Mouse (Mus musculus): ENCODE results near the gene Tnfaip6.

DNA sequence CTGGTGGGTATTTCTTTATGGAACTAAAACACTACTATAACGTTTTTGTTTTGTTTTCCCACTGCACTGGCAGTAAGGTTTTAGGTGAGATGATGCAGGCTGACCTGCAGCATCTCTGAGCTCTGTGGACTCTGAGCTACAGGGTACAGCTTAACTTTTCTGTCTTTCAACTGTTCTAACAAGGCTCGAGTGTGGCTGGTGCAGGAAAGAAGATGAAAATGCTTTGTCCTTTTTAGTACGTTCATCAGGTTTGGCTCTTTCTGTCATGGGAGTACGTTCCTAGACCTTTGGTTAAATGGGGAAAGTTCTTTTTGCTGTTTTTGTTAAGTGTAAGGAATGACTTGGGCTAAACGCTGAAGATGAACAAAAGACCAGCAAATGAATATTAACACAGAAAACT, 749 bp downstream of the Tnfaip6 start:
- no peak for TF ChIP-seq GATA1 (IDR thresholded peaks at IDR 0.05; ENCODE audit: borderline replicate concordance, low read length)
- no peak for TF ChIP-seq CTCF (IDR thresholded peaks at IDR 0.05; ENCODE audit: low read depth, low read length)
- no peak for TF ChIP-seq POLR2AphosphoS5 (IDR thresholded peaks at IDR 0.05; ENCODE audit: insufficient replicate concordance, low read depth, low read length)
- no peak for TF ChIP-seq TAL1 (conservative IDR thresholded peaks at IDR 0.05; ENCODE audit: low read depth, low read length)
- TF ChIP-seq GATA2 (IDR thresholded peaks at IDR 0.05; ENCODE audit: borderline replicate concordance, low read depth, low read length), result no peak
